ENCODE assay signal across 8 mouse cellular contexts in genomic region chr16:21814861-21815668, GRCm38 (mm10). TPM values are rescaled to one million over a fixed set of nuclear protein-coding genes. Genes with fewer than 3 reads are reported as not detected.
DNase-seq lines count a peak whose midpoint lies in the region; ATAC-seq and TF ChIP-seq lines count a peak whose summit lies in the region.

No protein-coding gene starts in this region.

- 66% methylated on average over 11 of the region's 11 CpGs for WGBS in forebrain, postnatal 0 days
- 58% methylated on average over 11 of the region's 11 CpGs for WGBS in intestine, embryonic 14.5 days
- 67% methylated on average over 11 of the region's 11 CpGs for WGBS in midbrain, postnatal 0 days

- no peak overlapping the region for H3K27ac ChIP-seq in forebrain, postnatal 0 days (ENCODE audit: low read depth, low read length)
- H3K27ac ChIP-seq in intestine, embryonic 14.5 days (ENCODE audit: low read depth), result no peak overlapping the region
- no peak overlapping the region for H3K27ac ChIP-seq in midbrain, postnatal 0 days (ENCODE audit: low read depth, low read length)

- ATAC-seq in cerebellum, adult (ENCODE audit: insufficient number of reproducible peaks, low FRiP score, low TSS enrichment), result 0 out of 2 replicates have a peak, but pooled peaks have one; percentile 69
- ATAC-seq in forebrain, postnatal 0 days, result peak; percentile 61
- no peak for ATAC-seq in intestine, embryonic 14.5 days (replicated peaks; ENCODE audit: low FRiP score, low TSS enrichment, low read depth)
- no peak for ATAC-seq in midbrain, postnatal 0 days (ENCODE audit: low FRiP score)

- H3K4me1 ChIP-seq in forebrain, postnatal 0 days (ENCODE audit: insufficient read depth), result no peaks in the 10 kb centered on the region
- no peaks in the 10 kb centered on the region for H3K4me1 ChIP-seq in intestine, embryonic 14.5 days (replicated peaks; ENCODE audit: control insufficient read depth, insufficient read depth, low read length)
- no peaks in the 10 kb centered on the region for H3K4me1 ChIP-seq in midbrain, postnatal 0 days (ENCODE audit: insufficient read depth, low read length)

- DNase-seq in ovary, postnatal 14 days (ENCODE audit: low spot score), result peak; percentile 58
- DNase-seq in ovary, postnatal 10 days (ENCODE audit: low spot score), result no peak
- DNase-seq in forebrain, postnatal 0 days, result peak; percentile 82
- DNase-seq in intestine, embryonic 14.5 days (ENCODE audit: low spot score), result peak; percentile 65
- DNase-seq in left cerebral cortex, adult 9 months (ENCODE audit: low spot score in 2 of 2), result peak; percentile 28 to 73
- peak; percentile 81 for DNase-seq in midbrain, postnatal 0 days (ENCODE audit: low spot score)
- DNase-seq in testis, postnatal 14 days (ENCODE audit: low spot score), result no peak

- H3K36me3 ChIP-seq in forebrain, postnatal 0 days (ENCODE audit: insufficient read depth), result no peaks in the 10 kb centered on the region
- H3K36me3 ChIP-seq in intestine, embryonic 14.5 days (ENCODE audit: control insufficient read depth, insufficient read depth, low read length), result no peaks in the 10 kb centered on the region
- H3K36me3 ChIP-seq in midbrain, postnatal 0 days (ENCODE audit: insufficient read depth, low read length), result 0 out of 2 replicates have a peak, but pooled peaks cover 3% of the 10 kb centered on the region

- H3K27me3 ChIP-seq in forebrain, postnatal 0 days (ENCODE audit: insufficient read depth, low read length), result no peaks in the 10 kb centered on the region
- H3K27me3 ChIP-seq in intestine, embryonic 14.5 days (replicated peaks; ENCODE audit: control insufficient read depth, insufficient read depth, low read length), result no peaks in the 10 kb centered on the region
- no peaks in the 10 kb centered on the region for H3K27me3 ChIP-seq in midbrain, postnatal 0 days (ENCODE audit: insufficient read depth, low read length)

- TF ChIP-seq CTCF in forebrain, postnatal 0 days (IDR thresholded peaks at IDR 0.05; ENCODE audit: low read depth), result peak; percentile 89
- peak; percentile 93 for TF ChIP-seq CTCF in midbrain, postnatal 0 days (IDR thresholded peaks at IDR 0.05)

- H3K9me3 ChIP-seq in forebrain, postnatal 0 days (ENCODE audit: low read length), result no peaks in the 10 kb centered on the region
- H3K9me3 ChIP-seq in intestine, embryonic 14.5 days (ENCODE audit: control insufficient read depth, low read length), result no peaks in the 10 kb centered on the region
- H3K9me3 ChIP-seq in midbrain, postnatal 0 days (ENCODE audit: low read length), result no peaks in the 10 kb centered on the region

- no peak overlapping the region for H3K9ac ChIP-seq in forebrain, postnatal 0 days
- H3K9ac ChIP-seq in intestine, embryonic 14.5 days (ENCODE audit: low read length), result no peak overlapping the region
- H3K9ac ChIP-seq in midbrain, postnatal 0 days (replicated peaks; ENCODE audit: low read length, poor library complexity, severe bottlenecking), result no peak overlapping the region

- H3K4me3 ChIP-seq in forebrain, postnatal 0 days (ENCODE audit: low read depth, low read length), result no peak overlapping the region
- no peak overlapping the region for H3K4me3 ChIP-seq in intestine, embryonic 14.5 days (ENCODE audit: low read depth, low read length)
- no peak overlapping the region for H3K4me3 ChIP-seq in midbrain, postnatal 0 days (ENCODE audit: low read depth, low read length)

- H3K4me2 ChIP-seq in forebrain, postnatal 0 days (ENCODE audit: low read depth), result no peak overlapping the region
- H3K4me2 ChIP-seq in intestine, embryonic 14.5 days (ENCODE audit: low read length), result 0 out of 2 replicates have a peak overlapping the region, but pooled peaks have one; percentile 14
- no peak overlapping the region for H3K4me2 ChIP-seq in midbrain, postnatal 0 days (ENCODE audit: low read depth, low read length, poor library complexity, severe bottlenecking)

RNA-seq across cellular contexts. Expression of gene Map3k13, which starts 20.9 kb away (rescaled TPM):
- total RNA-seq in forebrain, postnatal 0 days (2014; rRNA removed), result 7.0 and 8.7 TPM in 2 replicates
- 1.3 and 3.0 TPM in 2 replicates for polyA plus RNA-seq in forebrain, postnatal 0 days (2015; fragmentation: Nextera tagmentation; extraction: Ambion mirVana)
- polyA plus RNA-seq in intestine, embryonic 14.5 days (2014; fragmentation: Nextera tagmentation; extraction: Ambion mirVana), result 1.4 and 1.7 TPM in 2 replicates
- total RNA-seq in midbrain, postnatal 0 days (2014; rRNA removed), result 11.5 and 12.1 TPM in 2 replicates
- polyA plus RNA-seq in midbrain, postnatal 0 days (2015; fragmentation: Nextera tagmentation; extraction: Ambion mirVana), result 3.4 and 4.0 TPM in 2 replicates

RNA-seq across cellular contexts. Expression of gene Ehhadh, which starts 27.5 kb away (rescaled TPM):
- 1.6 and 1.9 TPM in 2 replicates for total RNA-seq in forebrain, postnatal 0 days (2014; rRNA removed)
- 1.3 and 1.4 TPM in 2 replicates for polyA plus RNA-seq in forebrain, postnatal 0 days (2015; fragmentation: Nextera tagmentation; extraction: Ambion mirVana)
- 4.2 and 4.8 TPM in 2 replicates for polyA plus RNA-seq in intestine, embryonic 14.5 days (2014; fragmentation: Nextera tagmentation; extraction: Ambion mirVana)
- 2.1 and 3.3 TPM in 2 replicates for total RNA-seq in midbrain, postnatal 0 days (2014; rRNA removed)
- polyA plus RNA-seq in midbrain, postnatal 0 days (2015; fragmentation: Nextera tagmentation; extraction: Ambion mirVana), result 1.7 and 2.3 TPM in 2 replicates

Comparison
In these comparisons a context has a peak if more than half of its experiments do, and no peak if none do; other contexts are left out.
1. DNase-seq: peak in ovary, postnatal 14 days (single experiment), forebrain, postnatal 0 days (single experiment), intestine, embryonic 14.5 days (single experiment), left cerebral cortex, adult 9 months (2 of 2) and midbrain, postnatal 0 days (single experiment); none in ovary, postnatal 10 days (single experiment) and testis, postnatal 14 days (single experiment).
2. ATAC-seq: peak in cerebellum, adult (single experiment) and forebrain, postnatal 0 days (single experiment); none in intestine, embryonic 14.5 days (single experiment) and midbrain, postnatal 0 days (single experiment).